Mouse (Mus musculus) testis, adult 2 months (tissue): ENCODE measurements around the gene Vsig10.

Source experiments
- CTCF ChIP-seq: fragments of 200-500 bp; IDR thresholded peaks from 2 replicates; pipeline ENCODE4 v1.5.1; 2012; ENCODE audit warnings: low read depth, mild to moderate bottlenecking, inconsistent platforms, low read length, moderate library complexity; ENCODE audit not compliant: control insufficient read depth, insufficient read depth, insufficient replicate concordance
- POLR2A ChIP-seq: fragments of 200-500 bp; IDR thresholded peaks from 2 replicates; pipeline ENCODE4 v1.6.1; 2012; ENCODE audit warnings: low read depth, mild to moderate bottlenecking, inconsistent platforms, low read length, moderate library complexity; ENCODE audit not compliant: control insufficient read depth

GRCm38 (mm10) chr5:117388296-117388751 lies 69.4 kb downstream of the Vsig10 start:
- peak; percentile 29; the same call in 1 of the 2 replicates for TF ChIP-seq CTCF
- TF ChIP-seq POLR2A, result no peak
